Mouse (Mus musculus) neural tube, embryonic 14.5 days (tissue): ENCODE results near the gene Cd1d1. TPM values are rescaled to one million over a fixed set of nuclear protein-coding genes. Genes with fewer than 3 reads are reported as not detected.

Experiments
- ATAC-seq: fragments of 200-750 bp; cut with Nextera tagmentation; 2 replicates; pipeline ENCODE4 v1.8.0; 2017; ENCODE audit warnings: low read depth, mild to moderate bottlenecking, moderate TSS enrichment, moderate library complexity
- H3K27ac ChIP-seq: fragments of 300-500 bp; sonication (generic); 2 replicates; pipeline ENCODE4 v1.5.1; 2014; ENCODE audit warnings: low read depth, mild to moderate bottlenecking, control low read depth, low read length, moderate library complexity, mixed read lengths
- H3K27me3 ChIP-seq: fragments of 300-500 bp; sonication (generic); 2 replicates; pipeline ENCODE4 v1.6.1; 2014; ENCODE audit warnings: low read length; ENCODE audit not compliant: control insufficient read depth, insufficient read depth
- H3K36me3 ChIP-seq: fragments of 300-500 bp; sonication (generic); 2 replicates; pipeline ENCODE4 v1.6.1; 2014; ENCODE audit warnings: low read length, mixed read lengths; ENCODE audit not compliant: control insufficient read depth, insufficient read depth
- H3K4me1 ChIP-seq: fragments of 300-500 bp; sonication (generic); 2 replicates; pipeline ENCODE4 v1.6.1; 2014; ENCODE audit warnings: low read length; ENCODE audit not compliant: control insufficient read depth, insufficient read depth
- H3K4me2 ChIP-seq: fragments of 300-500 bp; sonication (generic); 2 replicates; pipeline ENCODE4 v1.6.1; 2014; ENCODE audit warnings: mild to moderate bottlenecking, low read depth, low read length, control low read depth
- H3K4me3 ChIP-seq: fragments of 300-500 bp; sonication (generic); 2 replicates; pipeline ENCODE4 v1.5.1; 2014; ENCODE audit warnings: low read depth, low read length, control low read depth, mixed read lengths
- H3K9ac ChIP-seq: fragments of 300-500 bp; sonication (generic); replicated peaks from 2 replicates; pipeline ENCODE4 v1.6.1; 2014; ENCODE audit warnings: low read depth, mild to moderate bottlenecking, control low read depth, low read length, mixed read lengths
- H3K9me3 ChIP-seq: fragments of 300-500 bp; sonication (generic); 2 replicates; pipeline ENCODE4 v1.6.1; 2016; ENCODE audit warnings: low read length; ENCODE audit not compliant: control insufficient read depth
- WGBS: fragments of 180-500 bp; shearing (Covaris S2); extraction: QIAGEN DNeasy Blood & Tissue Kit; methylation state at CpG from one replicate; pipeline ENCODE4 v1.1.7; 2014; 5-methylcytosine and 5-hydroxymethylcytosine counted together
- polyA plus RNA-seq: library from polyadenylated mRNA; unstranded; fragments of >200 nt; fragmentation: Nextera tagmentation; extraction: Ambion mirVana; gene quantifications from 2 replicates; pipeline ENCODE4 v1.2.1, GENCODE M21; 2014

The Cd1d1 gene
- polyA plus RNA-seq, 1 experiment from 2014 or later = 52.4 TPM

GRCm38 (mm10) chr3:86953819-86954218 is 45.4 kb downstream of the Cd1d1 start:
- Histone ChIP-seq H3K27me3 (no peaks in the 10 kb centered on the region), H3K4me2 (no peak overlapping the region), H3K4me3 (no peak overlapping the region), H3K9ac (no peak overlapping the region), H3K36me3 (no peaks in the 10 kb centered on the region), H3K9me3 (no peaks in the 10 kb centered on the region), H3K27ac (no peak overlapping the region), H3K4me1 (no peaks in the 10 kb centered on the region)
- 82% methylated on average over 4 of the region's 4 CpGs for WGBS
- no peak for ATAC-seq

GRCm38 (mm10) chr3:86950652-86951051 is 48.6 kb downstream of the Cd1d1 start:
- H3K9ac ChIP-seq = no peak overlapping the region
- no peak overlapping the region for H3K4me3 ChIP-seq
- 28% methylated on average over 2 of the region's 2 CpGs for WGBS
- no peaks in the 10 kb centered on the region for H3K9me3 ChIP-seq
- H3K4me2 ChIP-seq = no peak overlapping the region
- ATAC-seq = no peak
- H3K4me1 ChIP-seq = no peaks in the 10 kb centered on the region
- no peaks in the 10 kb centered on the region for H3K27me3 ChIP-seq
- H3K27ac ChIP-seq = no peak overlapping the region
- H3K36me3 ChIP-seq = no peaks in the 10 kb centered on the region

Other genes starting within 250 kb of the Cd1d1 start
- 75.5 and 83.4 TPM in 2 replicates for gene Dclk2, start 78.6 kb downstream of the Cd1d1 start, polyA plus RNA-seq
- gene Kirrel, start 175.3 kb upstream of the Cd1d1 start, polyA plus RNA-seq = 3.9 and 4.9 TPM in 2 replicates